Mouse (Mus musculus): ENCODE data around the gene Nkx2-3.
A peak's percentile ranks its signal among the peaks of the same experiment; 100 is the strongest.

Gene Nkx2-3

GRCm38 (mm10) chr19:43605666-43606551 lies 6.2 kb upstream of the Nkx2-3 start:
- no peak for DNase-seq

GRCm38 (mm10) chr19:43606552-43607530 lies 5.3 kb upstream of the Nkx2-3 start:
- no peak for DNase-seq

- DNase-seq, result no peak
Measured at GRCm38 (mm10) chr19:43607842-43608680, 4.1 kb upstream of the Nkx2-3 start.

- no peak for DNase-seq
Measured at GRCm38 (mm10) chr19:43608711-43609457, 3.2 kb upstream of the Nkx2-3 start.

- DNase-seq, result no peak
Measured at GRCm38 (mm10) chr19:43609458-43610330, 2.4 kb upstream of the Nkx2-3 start.

GRCm38 (mm10) chr19:43610341-43610848 lies 1.7 kb upstream of the Nkx2-3 start:
- no peak for DNase-seq

- DNase-seq, result no peak
Measured at GRCm38 (mm10) chr19:43611110-43611509, 1.0 kb upstream of the Nkx2-3 start.

GRCm38 (mm10) chr19:43611561-43611960 lies 564 bp upstream of the Nkx2-3 start:
- DNase-seq, result no peak

- DNase-seq, result no peak
Measured at GRCm38 (mm10) chr19:43612501-43612971, 411 bp downstream of the Nkx2-3 start.

GRCm38 (mm10) chr19:43613293-43614130 lies 1.4 kb downstream of the Nkx2-3 start:
- DNase-seq, result no peak

GRCm38 (mm10) chr19:43614341-43615073 lies 2.4 kb downstream of the Nkx2-3 start:
- DNase-seq, result peak in 1 of 2 experiments; percentile 39

GRCm38 (mm10) chr19:43615074-43615445 lies 2.9 kb downstream of the Nkx2-3 start:
- DNase-seq, result no peak

GRCm38 (mm10) chr19:43615571-43616414 lies 3.7 kb downstream of the Nkx2-3 start:
- DNase-seq, result no peak

- DNase-seq, result no peak
Measured at GRCm38 (mm10) chr19:43616415-43616861, 4.3 kb downstream of the Nkx2-3 start.

- DNase-seq, result no peak
Measured at GRCm38 (mm10) chr19:43616889-43617288, 4.8 kb downstream of the Nkx2-3 start.

- DNase-seq, result no peak
Measured at GRCm38 (mm10) chr19:43617761-43618349, 5.7 kb downstream of the Nkx2-3 start.

GRCm38 (mm10) chr19:43618505-43619030 lies 6.4 kb downstream of the Nkx2-3 start:
- no peak for DNase-seq
